Mouse (Mus musculus) ES-Bruce4 (cell line): ENCODE data around the gene 9030025P20Rik.

ENCODE experiments used
- CTCF ChIP-seq: IDR thresholded peaks from one replicate; pipeline ENCODE4 v1.8.1; 2011; ENCODE audit warnings: low read depth, low read length
- EP300 ChIP-seq: IDR thresholded peaks from 2 replicates; pipeline ENCODE4 v1.6.1; 2011; ENCODE audit warnings: low read depth, low read length; ENCODE audit not compliant: insufficient read depth
- POLR2A ChIP-seq: IDR thresholded peaks from one replicate; pipeline ENCODE4 v1.8.1; 2011; ENCODE audit warnings: low read length; ENCODE audit not compliant: insufficient read depth

GRCm38 (mm10) chr17:14949161-14949827, 29.0 kb upstream of the 9030025P20Rik start:
- TF ChIP-seq CTCF: no peak
- TF ChIP-seq POLR2A: no peak
- no peak for TF ChIP-seq EP300
